Mouse (Mus musculus) CD8-positive naive resting alpha-beta T cell, adult 2 months (primary cell): ENCODE data around the gene Samsn1.

Source experiments
- DNase-seq, 2 experiments: peaks; one replicate each; pipeline ENCODE4 v3.0.0; 2022; ENCODE audit warnings: low read depth in 2 of 2, low spot score in 2 of 2

Gene Samsn1

GRCm38 (mm10) chr16:76022181-76022580 is at the start of gene Samsn1:
Gene Samsn1 (minus strand): TSS chr16:76022281.
- DNase-seq: no peak

- no peak for DNase-seq
Measured at GRCm38 (mm10) chr16:76066082-76066635, 44.1 kb upstream of the Samsn1 start.

- no peak for DNase-seq
Measured at GRCm38 (mm10) chr16:76054976-76055375, 32.9 kb upstream of the Samsn1 start.

- DNase-seq: no peak
Measured at GRCm38 (mm10) chr16:76054079-76054478, 32.0 kb upstream of the Samsn1 start.

- DNase-seq: no peak
Measured at GRCm38 (mm10) chr16:76053537-76053936, 31.5 kb upstream of the Samsn1 start.

GRCm38 (mm10) chr16:76047066-76047465 is 25.0 kb upstream of the Samsn1 start:
- no peak for DNase-seq

- DNase-seq: no peak
Measured at GRCm38 (mm10) chr16:76040319-76040945, 18.4 kb upstream of the Samsn1 start.

GRCm38 (mm10) chr16:76019164-76019563 is 2.9 kb downstream of the Samsn1 start:
- DNase-seq: no peak

- DNase-seq: no peak
Measured at GRCm38 (mm10) chr16:76003812-76004389, 18.2 kb downstream of the Samsn1 start.

- DNase-seq: no peak
Measured at GRCm38 (mm10) chr16:76002870-76003572, 19.1 kb downstream of the Samsn1 start.

- DNase-seq: no peak
Measured at GRCm38 (mm10) chr16:76002287-76002686, 19.8 kb downstream of the Samsn1 start.

GRCm38 (mm10) chr16:76001788-76002187 is 20.3 kb downstream of the Samsn1 start:
- DNase-seq: no peak

- no peak for DNase-seq
Measured at GRCm38 (mm10) chr16:76000127-76000526, 22.0 kb downstream of the Samsn1 start.

- DNase-seq: no peak
Measured at GRCm38 (mm10) chr16:75990173-75990572, 31.9 kb downstream of the Samsn1 start.

GRCm38 (mm10) chr16:75983831-75984230 is 38.2 kb downstream of the Samsn1 start:
- DNase-seq: no peak

GRCm38 (mm10) chr16:75979381-75979780 is 42.7 kb downstream of the Samsn1 start:
- DNase-seq: no peak

- DNase-seq: no peak
Measured at GRCm38 (mm10) chr16:75977798-75978197, 44.3 kb downstream of the Samsn1 start.

- no peak for DNase-seq
Measured at GRCm38 (mm10) chr16:75975682-75976332, 46.3 kb downstream of the Samsn1 start.

- no peak for DNase-seq
Measured at GRCm38 (mm10) chr16:75970266-75970998, 51.6 kb downstream of the Samsn1 start.

GRCm38 (mm10) chr16:75962021-75962420 is 60.1 kb downstream of the Samsn1 start:
- no peak for DNase-seq

- no peak for DNase-seq
Measured at GRCm38 (mm10) chr16:75961487-75961886, 60.6 kb downstream of the Samsn1 start.
